Mouse (Mus musculus) megakaryocyte, embryonic 14.5 days (primary cell): ENCODE measurements around the gene Ube2d2b.

Experiments used
- FLI1 ChIP-seq: IDR thresholded peaks from 2 replicates; pipeline ENCODE4 v1.6.1; 2012; ENCODE audit warnings: low read length, inconsistent platforms, mixed read lengths
- GATA1 ChIP-seq: IDR thresholded peaks from 3 replicates; pipeline ENCODE4 v1.6.1; 2012; ENCODE audit warnings: mixed read lengths, low read length, inconsistent platforms, borderline replicate concordance

DNA sequence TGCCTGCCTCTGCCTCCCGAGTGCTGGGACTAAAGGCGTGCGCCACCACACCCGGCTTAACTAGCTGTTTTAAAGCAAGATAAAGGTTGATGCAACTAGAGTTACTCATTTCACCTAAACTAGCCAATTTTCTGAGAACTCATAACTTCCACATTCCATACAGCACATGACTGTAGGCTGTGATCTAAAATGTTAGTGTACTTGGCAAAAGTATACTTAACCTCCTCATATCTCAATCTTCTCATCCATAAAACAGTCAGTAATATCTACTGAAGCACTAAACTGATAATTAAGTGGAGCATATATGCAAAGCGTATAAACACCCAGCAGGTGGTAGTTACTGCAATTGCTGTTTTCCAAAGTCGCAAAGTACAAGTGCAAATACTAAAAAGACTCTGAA lies 43.4 kb downstream of the Ube2d2b start:
- no peak for TF ChIP-seq GATA1
- no peak for TF ChIP-seq FLI1
